ENCODE assay signal across 10 mouse cellular contexts in the genomic region with DNA sequence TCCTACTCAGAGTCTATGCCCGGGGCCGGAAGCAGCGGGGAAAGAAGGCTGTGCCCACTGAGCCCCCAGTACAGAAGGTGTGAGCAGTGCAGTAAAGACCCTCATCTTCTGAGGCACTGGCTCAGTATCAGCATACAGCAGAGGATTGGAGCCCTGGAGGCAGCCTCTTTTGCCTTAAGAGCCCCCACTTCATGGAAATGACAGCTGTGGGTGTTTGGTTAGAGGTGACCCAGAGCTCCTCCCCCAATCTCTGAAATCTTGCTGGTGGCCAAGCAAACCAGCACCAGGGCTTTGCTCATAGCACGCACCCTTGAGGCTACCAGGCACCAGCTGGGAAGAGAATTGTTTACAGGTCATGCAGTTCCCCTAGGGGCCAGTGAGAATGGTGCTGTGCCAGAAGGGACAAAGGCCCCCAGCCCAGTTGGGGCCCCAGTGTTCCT. TPM values are rescaled to one million over a fixed set of nuclear protein-coding genes. Genes with fewer than 3 reads are reported as not detected.
DNase-seq lines count a peak whose midpoint lies in the region; ATAC-seq lines count a peak whose summit lies in the region.
"Had no signal": no experiment of that assay in that cellular context is flagged by ENCODE, and none has a peak within 500 bp of the region (broad histone marks: within the 10 kb centered on the region; RNA-seq: fewer than 3 reads in every experiment).

No protein-coding gene starts in this region.

- DNase-seq in adrenal gland, postnatal 10 days = peak; percentile 68
- DNase-seq in adrenal gland, postnatal 36 days = no peak
- no peak for DNase-seq in kidney, postnatal 36 days
- peak; percentile 33 for DNase-seq in embryonic facial prominence, embryonic 11.5 days (ENCODE audit: low spot score)
- peak; percentile 27 for DNase-seq in liver, embryonic 13.5 days
- no peak for DNase-seq in thymus, postnatal 4 days
- DNase-seq in right cerebral cortex, postnatal 4 days = no peak
- DNase-seq: spleen, adult 18-20 months had no signal

- no peaks in the 10 kb centered on the region for H3K27me3 ChIP-seq in kidney, embryonic 15.5 days
- no peaks in the 10 kb centered on the region for H3K27me3 ChIP-seq in embryonic facial prominence, embryonic 11.5 days (ENCODE audit: control insufficient read depth, insufficient read depth, low read length)
- H3K27me3 ChIP-seq in liver, embryonic 13.5 days = no peaks in the 10 kb centered on the region

- no peak overlapping the region for H3K9ac ChIP-seq in kidney, embryonic 15.5 days
- H3K9ac ChIP-seq in embryonic facial prominence, embryonic 11.5 days (replicated peaks; ENCODE audit: low read length) = no peak overlapping the region
- no peak overlapping the region for H3K9ac ChIP-seq in liver, embryonic 13.5 days

- H3K4me1 ChIP-seq in kidney, embryonic 15.5 days = peaks cover 78% of the 10 kb centered on the region
- H3K4me1 ChIP-seq in embryonic facial prominence, embryonic 11.5 days (ENCODE audit: control insufficient read depth, insufficient read depth, low read length) = peaks cover 7% of the 10 kb centered on the region
- H3K4me1 ChIP-seq in liver, embryonic 13.5 days (replicated peaks) = peaks cover 81% of the 10 kb centered on the region

- H3K9me3 ChIP-seq in kidney, embryonic 15.5 days (replicated peaks) = no peaks in the 10 kb centered on the region
- H3K9me3 ChIP-seq in embryonic facial prominence, embryonic 11.5 days (replicated peaks; ENCODE audit: control insufficient read depth, low read length) = no peaks in the 10 kb centered on the region
- no peaks in the 10 kb centered on the region for H3K9me3 ChIP-seq in liver, embryonic 13.5 days (replicated peaks)

- no peak overlapping the region for H3K4me2 ChIP-seq in kidney, embryonic 15.5 days
- no peak overlapping the region for H3K4me2 ChIP-seq in embryonic facial prominence, embryonic 11.5 days (ENCODE audit: low read depth, low read length)
- no peak overlapping the region for H3K4me2 ChIP-seq in liver, embryonic 13.5 days

- WGBS in kidney, embryonic 15.5 days = 24% methylated on average over 4 of the region's 4 CpGs
- 32% methylated on average over 4 of the region's 4 CpGs for WGBS in embryonic facial prominence, embryonic 11.5 days
- 27% methylated on average over 4 of the region's 4 CpGs for WGBS in liver, embryonic 13.5 days (ENCODE audit: insufficient replicate concordance)

- peak overlapping the region; percentile 7; the same call in 1 of the 2 replicates for H3K27ac ChIP-seq in kidney, embryonic 15.5 days
- H3K27ac ChIP-seq in embryonic facial prominence, embryonic 11.5 days (replicated peaks; ENCODE audit: low read depth, low read length) = no peak overlapping the region
- H3K27ac ChIP-seq in liver, embryonic 13.5 days = peak overlapping the region; percentile 59

- peaks cover 69% of the 10 kb centered on the region for H3K36me3 ChIP-seq in kidney, embryonic 15.5 days
- H3K36me3 ChIP-seq in embryonic facial prominence, embryonic 11.5 days (replicated peaks; ENCODE audit: control insufficient read depth, insufficient read depth, low read depth, low read length) = peaks cover 29% of the 10 kb centered on the region
- H3K36me3 ChIP-seq in liver, embryonic 13.5 days = peaks cover 69% of the 10 kb centered on the region

- H3K4me3 ChIP-seq in kidney, embryonic 15.5 days (replicated peaks) = no peak overlapping the region
- H3K4me3 ChIP-seq in embryonic facial prominence, embryonic 11.5 days (ENCODE audit: low read depth, low read length) = peak overlapping the region; percentile 5; the same call in 1 of the 2 replicates
- H3K4me3 ChIP-seq in liver, embryonic 13.5 days (replicated peaks) = no peak overlapping the region

- ATAC-seq in kidney, embryonic 15.5 days (replicated peaks; ENCODE audit: low FRiP score) = no peak
- no peak for ATAC-seq in embryonic facial prominence, embryonic 11.5 days (replicated peaks; ENCODE audit: insufficient number of reproducible peaks, low FRiP score, low TSS enrichment, low read depth)
- ATAC-seq in liver, embryonic 13.5 days (ENCODE audit: low read depth) = peak; percentile 24

RNA-seq across cellular contexts. Expression of gene Slc35b2, which starts 3.5 kb away (rescaled TPM):
- 10 to 100 TPM; 65.9 TPM for total RNA-seq in adrenal gland, postnatal 10 days (2021)
- total RNA-seq in adrenal gland, postnatal 36 days (2021) = 10 to 100 TPM; 43.4 to 75.9 TPM
- 142 TPM in 2 replicates for polyA plus RNA-seq in kidney, embryonic 15.5 days (2015; fragmentation: Nextera tagmentation; extraction: Ambion mirVana)
- polyA plus RNA-seq in embryonic facial prominence, embryonic 11.5 days (2014; fragmentation: Nextera tagmentation; extraction: Ambion mirVana) = 85.6 and 92.2 TPM in 2 replicates
- 58.0 and 58.6 TPM in 2 replicates for polyA plus RNA-seq in liver, embryonic 13.5 days (2015; fragmentation: Nextera tagmentation; extraction: Ambion mirVana)

RNA-seq across cellular contexts. Expression of gene Hsp90ab1, which starts 5.9 kb away (rescaled TPM):
- total RNA-seq in adrenal gland, postnatal 10 days (2021) = 1,000 to 10,000 TPM; 1,111 to 1,198 TPM
- total RNA-seq in adrenal gland, postnatal 36 days (2021) = 1,000 to 10,000 TPM; 1,888 to 2,360 TPM
- polyA plus RNA-seq in kidney, embryonic 15.5 days (2015; fragmentation: Nextera tagmentation; extraction: Ambion mirVana) = 1,881 and 1,940 TPM in 2 replicates
- 1,660 and 1,740 TPM in 2 replicates for polyA plus RNA-seq in embryonic facial prominence, embryonic 11.5 days (2014; fragmentation: Nextera tagmentation; extraction: Ambion mirVana)
- 1,012 and 1,064 TPM in 2 replicates for polyA plus RNA-seq in liver, embryonic 13.5 days (2015; fragmentation: Nextera tagmentation; extraction: Ambion mirVana)

RNA-seq across cellular contexts. Expression of gene Nfkbie, which starts 11.7 kb away (rescaled TPM):
- 1 to 10 TPM; 4.4 to 6.2 TPM for total RNA-seq in adrenal gland, postnatal 10 days (2021)
- 1 to 10 TPM; 3.7 TPM for total RNA-seq in adrenal gland, postnatal 36 days (2021)
- 5.3 and 5.7 TPM in 2 replicates for polyA plus RNA-seq in kidney, embryonic 15.5 days (2015; fragmentation: Nextera tagmentation; extraction: Ambion mirVana)
- polyA plus RNA-seq in embryonic facial prominence, embryonic 11.5 days (2014; fragmentation: Nextera tagmentation; extraction: Ambion mirVana) = 3.5 and 5.3 TPM in 2 replicates
- polyA plus RNA-seq in liver, embryonic 13.5 days (2015; fragmentation: Nextera tagmentation; extraction: Ambion mirVana) = 1.4 and 1.6 TPM in 2 replicates

RNA-seq across cellular contexts. Expression of gene Tmem151b, which starts 17.7 kb away (rescaled TPM):
- 1 to 10 TPM; 1.2 to 3.1 TPM for total RNA-seq in adrenal gland, postnatal 10 days (2021)
- under 1 TPM; 0.13 to 0.23 TPM for total RNA-seq in adrenal gland, postnatal 36 days (2021)
- polyA plus RNA-seq in kidney, embryonic 15.5 days (2015; fragmentation: Nextera tagmentation; extraction: Ambion mirVana) = 3.1 and 3.4 TPM in 2 replicates
- 5.4 and 6.3 TPM in 2 replicates for polyA plus RNA-seq in embryonic facial prominence, embryonic 11.5 days (2014; fragmentation: Nextera tagmentation; extraction: Ambion mirVana)
- 0.14 and 0.17 TPM in 2 replicates for polyA plus RNA-seq in liver, embryonic 13.5 days (2015; fragmentation: Nextera tagmentation; extraction: Ambion mirVana)
- total RNA-seq: monocyte, adult 5-6 weeks had no signal

RNA-seq across cellular contexts. Expression of gene Slc29a1, which starts 32.2 kb away (rescaled TPM):
- total RNA-seq in adrenal gland, postnatal 10 days (2021) = 100 to 1,000 TPM; 130 to 145 TPM
- total RNA-seq in adrenal gland, postnatal 36 days (2021) = 100 to 1,000 TPM; 132 to 137 TPM
- 100 and 102 TPM in 2 replicates for polyA plus RNA-seq in kidney, embryonic 15.5 days (2015; fragmentation: Nextera tagmentation; extraction: Ambion mirVana)
- polyA plus RNA-seq in embryonic facial prominence, embryonic 11.5 days (2014; fragmentation: Nextera tagmentation; extraction: Ambion mirVana) = 52.5 and 58.9 TPM in 2 replicates
- 215 and 233 TPM in 2 replicates for polyA plus RNA-seq in liver, embryonic 13.5 days (2015; fragmentation: Nextera tagmentation; extraction: Ambion mirVana)

Comparison
In these comparisons a context has a peak if more than half of its experiments do, and no peak if none do; other contexts are left out.
1. DNase-seq: peak in adrenal gland, postnatal 10 days (single experiment), embryonic facial prominence, embryonic 11.5 days (single experiment) and liver, embryonic 13.5 days (single experiment); none in adrenal gland, postnatal 36 days (0 of 2), kidney, postnatal 36 days (0 of 2), thymus, postnatal 4 days (single experiment) and right cerebral cortex, postnatal 4 days (single experiment).